Mouse (Mus musculus): ENCODE measurements around the gene Rimbp2. TPM values are rescaled to one million over a fixed set of nuclear protein-coding genes. Genes with fewer than 3 reads are reported as not detected.

Rimbp2 gene
- polyA plus RNA-seq, 1 experiment: not detected

DNA sequence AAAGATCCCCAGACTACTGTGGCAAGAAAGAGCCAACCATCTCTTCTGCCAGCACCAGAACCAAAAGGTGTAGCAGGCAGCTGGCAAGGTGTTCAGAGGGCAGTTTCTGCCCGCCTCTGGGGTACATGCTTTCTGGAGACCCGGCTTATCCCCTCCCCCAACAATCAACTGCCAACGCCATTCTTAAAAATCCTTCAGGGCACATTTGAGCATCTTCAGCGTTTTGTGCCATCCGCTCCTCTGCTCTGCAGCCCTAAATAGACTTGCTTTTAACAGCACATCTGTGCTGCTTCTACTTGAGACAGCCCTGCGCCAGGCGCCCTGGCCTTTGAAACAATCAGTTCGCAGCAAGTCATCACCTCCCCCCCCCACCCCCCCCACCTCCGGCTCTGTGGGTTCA is 41.7 kb downstream of the Rimbp2 start:
- H3K27ac ChIP-seq (ENCODE audit: insufficient read depth, low read length): no peak overlapping the region
- 83% methylated on average over 8 of the region's 9 CpGs for WGBS
- no peaks in the 10 kb centered on the region for H3K27me3 ChIP-seq (ENCODE audit: control insufficient read depth, insufficient read depth, low read length)
- H3K36me3 ChIP-seq (ENCODE audit: control insufficient read depth, insufficient read depth, low read length): no peaks in the 10 kb centered on the region
- H3K4me1 ChIP-seq (ENCODE audit: control insufficient read depth, insufficient read depth, insufficient read length): no peaks in the 10 kb centered on the region
- no peak for DNase-seq (ENCODE audit: low read depth in 1 of 2, low spot score in 2 of 2)
- TF ChIP-seq CTCF (IDR thresholded peaks at IDR 0.05; ENCODE audit: extremely low read depth, insufficient read depth, insufficient read length, insufficient replicate concordance): no peak
- TF ChIP-seq POLR2A (IDR thresholded peaks at IDR 0.05; ENCODE audit: low read depth, low read length): no peak
- H3K4me3 ChIP-seq (ENCODE audit: extremely low read depth, insufficient read depth, insufficient read length): no peak overlapping the region

DNA sequence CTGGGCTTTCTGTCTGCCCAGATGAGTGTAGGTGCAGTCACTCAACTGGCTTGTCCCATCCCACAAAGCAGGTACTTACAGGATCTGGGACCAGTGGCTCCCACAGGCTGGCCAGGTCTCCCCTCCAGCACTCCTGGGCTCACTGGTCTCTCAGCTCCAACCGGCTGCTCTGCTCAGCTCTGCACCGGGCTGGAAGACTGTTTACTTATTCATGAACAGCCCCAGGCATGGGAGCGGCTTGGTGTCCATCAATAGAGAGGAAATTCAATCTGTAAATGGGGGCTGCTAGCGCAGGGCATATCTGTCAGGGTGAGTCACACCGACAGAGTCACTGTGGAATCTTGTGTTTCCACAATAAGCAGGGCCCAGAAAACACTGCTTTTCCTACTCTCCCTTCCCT is 49.2 kb downstream of the Rimbp2 start:
- DNase-seq (ENCODE audit: low read depth in 1 of 2, low spot score in 2 of 2): no peak
- no peaks in the 10 kb centered on the region for H3K4me1 ChIP-seq (ENCODE audit: control insufficient read depth, insufficient read depth, insufficient read length)
- WGBS: 35% methylated on average over 5 of the region's 5 CpGs
- H3K27me3 ChIP-seq (ENCODE audit: control insufficient read depth, insufficient read depth, low read length): no peaks in the 10 kb centered on the region
- TF ChIP-seq CTCF (IDR thresholded peaks at IDR 0.05; ENCODE audit: extremely low read depth, insufficient read depth, insufficient read length, insufficient replicate concordance) (no peak), POLR2A (IDR thresholded peaks at IDR 0.05; ENCODE audit: low read depth, low read length) (no peak)
- H3K36me3 ChIP-seq (ENCODE audit: control insufficient read depth, insufficient read depth, low read length): no peaks in the 10 kb centered on the region
- H3K4me3 ChIP-seq (ENCODE audit: extremely low read depth, insufficient read depth, insufficient read length): no peak overlapping the region
- no peak overlapping the region for H3K27ac ChIP-seq (ENCODE audit: insufficient read depth, low read length)

DNA sequence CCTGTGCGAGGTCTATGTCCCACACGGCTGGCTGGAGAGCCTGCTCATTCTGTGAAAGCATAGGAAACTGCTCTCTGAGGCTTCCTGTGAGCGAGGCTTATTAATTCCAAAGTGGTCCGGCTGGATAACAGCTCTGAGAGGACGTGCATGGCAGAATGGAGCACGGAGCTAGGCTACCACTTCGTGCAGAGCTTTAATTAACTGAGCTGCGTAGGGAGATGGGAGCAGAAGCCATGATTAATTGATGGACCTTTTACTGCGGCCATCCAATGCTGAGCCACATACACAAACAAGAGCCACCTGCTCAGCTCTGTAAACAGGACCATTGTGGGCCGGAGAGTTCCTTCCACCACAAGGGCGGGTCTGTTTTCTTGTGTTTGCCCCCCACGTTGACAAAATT is 50.2 kb downstream of the Rimbp2 start:
- WGBS: 59% methylated on average over 12 of the region's 12 CpGs
- H3K4me3 ChIP-seq (ENCODE audit: extremely low read depth, insufficient read depth, insufficient read length): no peak overlapping the region
- no peaks in the 10 kb centered on the region for H3K4me1 ChIP-seq (ENCODE audit: control insufficient read depth, insufficient read depth, insufficient read length)
- no peak for DNase-seq (ENCODE audit: low read depth in 1 of 2, low spot score in 2 of 2)
- no peaks in the 10 kb centered on the region for H3K36me3 ChIP-seq (ENCODE audit: control insufficient read depth, insufficient read depth, low read length)
- no peaks in the 10 kb centered on the region for H3K27me3 ChIP-seq (ENCODE audit: control insufficient read depth, insufficient read depth, low read length)
- TF ChIP-seq CTCF (IDR thresholded peaks at IDR 0.05; ENCODE audit: extremely low read depth, insufficient read depth, insufficient read length, insufficient replicate concordance) (no peak), POLR2A (IDR thresholded peaks at IDR 0.05; ENCODE audit: low read depth, low read length) (no peak)
- H3K27ac ChIP-seq (ENCODE audit: insufficient read depth, low read length): no peak overlapping the region

DNA sequence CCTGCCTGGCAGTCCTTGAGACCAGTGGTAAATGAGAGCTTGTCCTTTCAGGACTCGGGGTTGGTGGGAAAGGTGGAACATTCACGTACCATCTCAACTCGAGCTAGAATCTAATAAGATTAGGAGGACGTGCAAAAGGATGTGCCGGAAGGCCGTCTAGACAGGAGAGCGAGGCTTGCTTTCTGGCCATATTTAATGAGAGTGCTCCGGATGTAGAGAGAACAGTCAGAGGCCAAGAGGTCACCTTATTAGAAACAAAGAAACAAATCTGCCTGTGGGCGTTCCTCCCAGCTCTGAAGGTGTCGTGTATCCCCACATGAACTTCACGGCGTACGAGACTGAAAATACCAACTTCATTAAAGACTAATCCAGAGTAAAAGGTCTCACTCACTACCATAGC is 53.3 kb downstream of the Rimbp2 start:
- H3K4me3 ChIP-seq (ENCODE audit: extremely low read depth, insufficient read depth, insufficient read length): no peak overlapping the region
- no peak overlapping the region for H3K27ac ChIP-seq (ENCODE audit: insufficient read depth, low read length)
- no peak for DNase-seq (ENCODE audit: low read depth in 1 of 2, low spot score in 2 of 2)
- H3K36me3 ChIP-seq (ENCODE audit: control insufficient read depth, insufficient read depth, low read length): no peaks in the 10 kb centered on the region
- H3K4me1 ChIP-seq (ENCODE audit: control insufficient read depth, insufficient read depth, insufficient read length): no peaks in the 10 kb centered on the region
- H3K27me3 ChIP-seq (ENCODE audit: control insufficient read depth, insufficient read depth, low read length): no peaks in the 10 kb centered on the region
- WGBS: 74% methylated on average over 13 of the region's 13 CpGs
- TF ChIP-seq POLR2A (IDR thresholded peaks at IDR 0.05; ENCODE audit: low read depth, low read length): no peak
- TF ChIP-seq CTCF (IDR thresholded peaks at IDR 0.05; ENCODE audit: extremely low read depth, insufficient read depth, insufficient read length, insufficient replicate concordance): no peak

DNA sequence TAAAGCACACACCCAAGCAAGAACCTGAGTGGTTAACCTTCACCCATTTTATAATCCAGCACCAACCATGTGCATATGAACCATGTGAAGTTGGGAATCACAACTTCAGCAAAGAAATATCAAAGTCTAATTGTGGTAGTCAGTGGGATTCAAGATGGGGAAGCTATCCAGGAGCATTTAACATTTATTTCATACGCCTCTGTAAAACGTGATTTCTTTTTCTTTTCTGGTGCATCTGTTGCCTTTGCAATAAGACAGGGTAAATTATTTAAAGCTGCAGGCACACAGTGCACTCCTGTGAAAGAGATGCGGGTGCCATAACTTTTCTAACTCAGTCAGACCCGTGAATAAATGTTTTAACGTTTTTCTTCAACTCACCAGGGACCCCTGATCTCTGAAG is 58.4 kb downstream of the Rimbp2 start:
- WGBS: 77% methylated on average over 5 of the region's 5 CpGs
- Histone ChIP-seq H3K4me3 (ENCODE audit: extremely low read depth, insufficient read depth, insufficient read length) (no peak overlapping the region), H3K27ac (ENCODE audit: insufficient read depth, low read length) (no peak overlapping the region), H3K36me3 (ENCODE audit: control insufficient read depth, insufficient read depth, low read length) (no peaks in the 10 kb centered on the region), H3K27me3 (ENCODE audit: control insufficient read depth, insufficient read depth, low read length) (no peaks in the 10 kb centered on the region), H3K4me1 (ENCODE audit: control insufficient read depth, insufficient read depth, insufficient read length) (no peaks in the 10 kb centered on the region)
- no peak for TF ChIP-seq POLR2A (IDR thresholded peaks at IDR 0.05; ENCODE audit: low read depth, low read length)
- no peak for TF ChIP-seq CTCF (IDR thresholded peaks at IDR 0.05; ENCODE audit: extremely low read depth, insufficient read depth, insufficient read length, insufficient replicate concordance)
- no peak for DNase-seq (ENCODE audit: low read depth in 1 of 2, low spot score in 2 of 2)

DNA sequence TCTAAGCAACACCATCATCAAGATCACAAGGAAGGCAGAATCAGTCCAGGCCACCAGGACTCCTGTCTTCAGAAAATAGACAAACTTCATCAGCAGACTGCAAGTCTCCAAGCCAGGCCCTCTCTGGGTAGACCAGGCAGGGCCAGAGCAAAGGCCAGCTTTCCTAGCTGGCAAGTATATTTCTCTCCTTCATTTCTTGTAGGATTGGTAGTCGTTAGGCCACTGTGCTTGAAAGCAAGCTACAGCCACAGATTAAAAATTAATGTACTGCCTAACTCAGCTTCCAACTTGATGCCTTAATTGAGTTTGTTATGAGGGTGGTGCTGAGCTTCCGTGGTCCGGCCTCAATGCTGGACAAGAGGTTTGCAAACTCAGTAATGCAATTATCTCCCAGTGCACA is 65.7 kb downstream of the Rimbp2 start:
- H3K27ac ChIP-seq (ENCODE audit: insufficient read depth, low read length): no peak overlapping the region
- no peak for DNase-seq (ENCODE audit: low read depth in 1 of 2, low spot score in 2 of 2)

DNA sequence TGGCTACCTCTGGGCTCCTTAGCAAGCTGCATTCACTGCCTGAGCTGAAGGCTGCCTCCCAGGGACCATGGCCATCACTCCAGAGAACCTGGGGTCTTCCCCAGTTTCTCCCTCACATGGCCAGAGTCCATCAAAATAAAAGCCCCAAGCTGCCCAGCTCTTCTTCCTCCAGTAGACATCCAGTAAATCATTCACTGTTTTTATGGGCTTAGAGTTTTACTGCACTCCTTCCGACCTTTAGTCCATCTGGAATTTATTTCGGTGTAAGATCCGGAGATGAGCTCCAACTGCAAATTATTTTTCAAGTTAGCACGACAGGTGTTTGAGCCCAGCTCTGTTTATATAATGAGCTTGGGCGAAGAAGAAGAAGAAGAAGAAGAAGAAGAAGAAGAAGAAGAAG is 69.0 kb downstream of the Rimbp2 start:
- H3K4me1 ChIP-seq (ENCODE audit: control insufficient read depth, insufficient read depth, insufficient read length): no peaks in the 10 kb centered on the region
- no peak for DNase-seq (ENCODE audit: low read depth in 1 of 2, low spot score in 2 of 2)
- 87% methylated on average over 5 of the region's 5 CpGs for WGBS
- H3K36me3 ChIP-seq (ENCODE audit: control insufficient read depth, insufficient read depth, low read length): no peaks in the 10 kb centered on the region
- no peak overlapping the region for H3K27ac ChIP-seq (ENCODE audit: insufficient read depth, low read length)
- H3K27me3 ChIP-seq (ENCODE audit: control insufficient read depth, insufficient read depth, low read length): no peaks in the 10 kb centered on the region
- H3K4me3 ChIP-seq (ENCODE audit: extremely low read depth, insufficient read depth, insufficient read length): no peak overlapping the region
- TF ChIP-seq CTCF (IDR thresholded peaks at IDR 0.05; ENCODE audit: extremely low read depth, insufficient read depth, insufficient read length, insufficient replicate concordance): no peak
- TF ChIP-seq POLR2A (IDR thresholded peaks at IDR 0.05; ENCODE audit: low read depth, low read length): no peak

More for the DNA sequence above, 65.7 kb downstream of the Rimbp2 start:
- H3K4me1 ChIP-seq (ENCODE audit: control insufficient read depth, insufficient read depth, insufficient read length): no peaks in the 10 kb centered on the region
- H3K27me3 ChIP-seq (ENCODE audit: control insufficient read depth, insufficient read depth, low read length): no peaks in the 10 kb centered on the region
- H3K4me3 ChIP-seq (ENCODE audit: extremely low read depth, insufficient read depth, insufficient read length): no peak overlapping the region
- no peaks in the 10 kb centered on the region for H3K36me3 ChIP-seq (ENCODE audit: control insufficient read depth, insufficient read depth, low read length)
- WGBS: 82% methylated on average over 3 of the region's 3 CpGs
- no peak for TF ChIP-seq CTCF (IDR thresholded peaks at IDR 0.05; ENCODE audit: extremely low read depth, insufficient read depth, insufficient read length, insufficient replicate concordance)

All from spleen, adult 2 months (tissue).